Mouse (Mus musculus): ENCODE results near the gene Wscd2.

The Wscd2 gene

GRCm38 (mm10) chr5:113539438-113539837, 49.3 kb downstream of the Wscd2 start:
- no peak for DNase-seq (ENCODE audit: low spot score in 2 of 2)

- DNase-seq (ENCODE audit: low spot score in 2 of 2) = no peak
Measured at GRCm38 (mm10) chr5:113539858-113540257, 49.7 kb downstream of the Wscd2 start.

- DNase-seq (ENCODE audit: low spot score in 2 of 2) = no peak
Measured at GRCm38 (mm10) chr5:113541196-113541595, 51.1 kb downstream of the Wscd2 start.

- no peak for DNase-seq (ENCODE audit: low spot score in 2 of 2)
Measured at GRCm38 (mm10) chr5:113542885-113543476, 52.8 kb downstream of the Wscd2 start.

- peak in 1 of 2 experiments; percentile 59 for DNase-seq (ENCODE audit: low spot score in 2 of 2)
Measured at GRCm38 (mm10) chr5:113547949-113548700, 58.0 kb downstream of the Wscd2 start.

GRCm38 (mm10) chr5:113550249-113550648, 60.1 kb downstream of the Wscd2 start:
- DNase-seq (ENCODE audit: low spot score in 2 of 2) = no peak

GRCm38 (mm10) chr5:113550759-113551158, 60.6 kb downstream of the Wscd2 start:
- DNase-seq (ENCODE audit: low spot score in 2 of 2) = no peak

- peak in 1 of 2 experiments; percentile 57 for DNase-seq (ENCODE audit: low spot score in 2 of 2)
Measured at GRCm38 (mm10) chr5:113553402-113553897, 63.3 kb downstream of the Wscd2 start.

- no peak for DNase-seq (ENCODE audit: low spot score in 2 of 2)
Measured at GRCm38 (mm10) chr5:113554095-113554494, 64.0 kb downstream of the Wscd2 start.

- no peak for DNase-seq (ENCODE audit: low spot score in 2 of 2)
Measured at GRCm38 (mm10) chr5:113554571-113554970, 64.4 kb downstream of the Wscd2 start.

GRCm38 (mm10) chr5:113555684-113556083, 65.6 kb downstream of the Wscd2 start:
- DNase-seq (ENCODE audit: low spot score in 2 of 2) = no peak

GRCm38 (mm10) chr5:113558065-113558464, 67.9 kb downstream of the Wscd2 start:
- no peak for DNase-seq (ENCODE audit: low spot score in 2 of 2)

- DNase-seq (ENCODE audit: low spot score in 2 of 2) = no peak
Measured at GRCm38 (mm10) chr5:113559627-113560026, 69.5 kb downstream of the Wscd2 start.

GRCm38 (mm10) chr5:113564463-113564862, 74.3 kb downstream of the Wscd2 start:
- no peak for DNase-seq (ENCODE audit: low spot score in 2 of 2)

- no peak for DNase-seq (ENCODE audit: low spot score in 2 of 2)
Measured at GRCm38 (mm10) chr5:113565101-113565854, 75.1 kb downstream of the Wscd2 start.

GRCm38 (mm10) chr5:113565858-113566257, 75.7 kb downstream of the Wscd2 start:
- DNase-seq (ENCODE audit: low spot score in 2 of 2) = no peak

- no peak for DNase-seq (ENCODE audit: low spot score in 2 of 2)
Measured at GRCm38 (mm10) chr5:113570056-113570717, 80.1 kb downstream of the Wscd2 start.

GRCm38 (mm10) chr5:113577555-113577954, 87.4 kb downstream of the Wscd2 start:
- no peak for DNase-seq (ENCODE audit: low spot score in 2 of 2)

- DNase-seq (ENCODE audit: low spot score in 2 of 2) = no peak
Measured at GRCm38 (mm10) chr5:113578428-113578827, 88.3 kb downstream of the Wscd2 start.

- DNase-seq (ENCODE audit: low spot score in 2 of 2) = no peak
Measured at GRCm38 (mm10) chr5:113579128-113579527, 89.0 kb downstream of the Wscd2 start.

- DNase-seq (ENCODE audit: low spot score in 2 of 2) = peak in 1 of 2 experiments; percentile 44
Measured at GRCm38 (mm10) chr5:113580248-113580647, 90.1 kb downstream of the Wscd2 start.

GRCm38 (mm10) chr5:113580801-113581200, 90.7 kb downstream of the Wscd2 start:
- no peak for DNase-seq (ENCODE audit: low spot score in 2 of 2)
